Mouse (Mus musculus) CD4-positive helper T cell, adult 2 months (primary cell): Measurements from ENCODE around the gene Adamts14.

Experiments
- DNase-seq: peaks from one replicate; pipeline ENCODE4 v3.0.0-alpha.2; 2012; ENCODE audit warnings: low read depth, missing footprints, low spot score

The Adamts14 gene

DNA sequence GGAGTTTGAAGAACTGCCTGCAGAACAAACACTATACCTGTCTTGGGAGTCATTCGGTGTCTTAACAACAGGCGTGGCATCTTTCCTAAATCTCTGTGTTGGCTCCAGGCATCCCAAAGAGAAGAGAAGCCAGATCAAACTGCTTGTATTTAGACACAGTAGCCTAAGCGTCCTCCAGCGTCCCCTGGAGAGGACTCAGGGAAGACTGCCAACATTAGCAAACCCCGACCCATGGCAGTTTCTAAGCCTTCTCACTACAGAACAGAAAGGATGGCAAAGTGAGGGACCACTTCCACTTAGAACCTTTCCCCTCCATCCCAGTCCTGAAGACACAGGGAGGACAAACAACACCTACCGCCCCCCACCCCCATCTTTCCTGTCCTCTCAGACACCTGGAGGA is 93.3 kb downstream of the Adamts14 start:
- DNase-seq = no peak

DNA sequence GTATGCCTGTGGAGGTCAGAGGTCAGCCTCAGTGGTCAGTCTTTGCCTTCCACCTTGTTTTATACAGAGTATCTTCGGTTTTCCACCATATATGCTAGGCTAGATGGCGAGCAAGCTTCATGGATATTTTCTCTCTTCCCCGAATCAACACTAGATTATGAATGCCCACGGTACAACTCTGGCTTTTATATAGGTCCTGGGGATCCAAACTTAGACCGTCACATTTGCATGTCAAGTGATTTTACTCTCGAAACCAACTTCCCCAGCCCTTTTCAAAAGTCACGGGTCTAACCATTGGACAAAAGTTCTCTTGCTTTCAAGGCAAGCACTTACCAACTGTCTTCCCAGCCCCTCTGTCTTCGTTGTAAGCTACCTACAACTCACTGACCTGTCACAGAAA is 94.6 kb downstream of the Adamts14 start:
- no peak for DNase-seq

GRCm38 (mm10) chr10:61177751-61178150 is 95.5 kb downstream of the Adamts14 start:
- no peak for DNase-seq

GRCm38 (mm10) chr10:61176221-61176790 is 96.9 kb downstream of the Adamts14 start:
- DNase-seq = no peak

GRCm38 (mm10) chr10:61175442-61176204 is 97.6 kb downstream of the Adamts14 start:
- peak; percentile 12 for DNase-seq

- no peak for DNase-seq
These were observed 98.4 kb downstream of the Adamts14 start for GRCm38 (mm10) chr10:61174711-61175441.

GRCm38 (mm10) chr10:61172496-61172895 is 100.7 kb downstream of the Adamts14 start:
- no peak for DNase-seq

DNA sequence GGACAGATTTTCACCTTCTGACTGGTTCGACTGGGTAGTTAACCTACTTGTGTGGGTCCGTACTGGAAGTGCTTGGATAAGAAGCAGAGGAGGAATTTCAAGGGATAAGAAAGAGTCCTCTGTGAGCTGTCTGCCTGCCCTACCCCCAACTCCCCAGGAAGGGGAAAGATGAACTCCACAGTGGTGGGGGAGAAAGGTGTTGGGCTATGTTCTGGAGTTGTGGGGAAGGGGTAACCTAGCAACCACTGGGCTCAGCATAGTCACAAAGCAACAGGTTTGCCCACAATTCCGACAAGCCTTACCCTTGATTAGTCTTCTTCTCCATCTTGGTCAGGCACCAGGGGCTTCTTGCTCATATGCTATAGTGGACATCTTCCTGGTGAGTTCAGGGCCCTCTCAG is 101.6 kb downstream of the Adamts14 start, which contains the start of gene Tbata:
Gene Tbata (plus strand): TSS at position 301 of the 400 bp plus-strand sequence.
- no peak for DNase-seq

GRCm38 (mm10) chr10:61168393-61168792 is 104.8 kb downstream of the Adamts14 start:
- no peak for DNase-seq

- no peak for DNase-seq
These were observed 105.7 kb downstream of the Adamts14 start for GRCm38 (mm10) chr10:61167333-61168096.

GRCm38 (mm10) chr10:61162366-61162765 is 110.9 kb downstream of the Adamts14 start:
- DNase-seq = no peak

DNA sequence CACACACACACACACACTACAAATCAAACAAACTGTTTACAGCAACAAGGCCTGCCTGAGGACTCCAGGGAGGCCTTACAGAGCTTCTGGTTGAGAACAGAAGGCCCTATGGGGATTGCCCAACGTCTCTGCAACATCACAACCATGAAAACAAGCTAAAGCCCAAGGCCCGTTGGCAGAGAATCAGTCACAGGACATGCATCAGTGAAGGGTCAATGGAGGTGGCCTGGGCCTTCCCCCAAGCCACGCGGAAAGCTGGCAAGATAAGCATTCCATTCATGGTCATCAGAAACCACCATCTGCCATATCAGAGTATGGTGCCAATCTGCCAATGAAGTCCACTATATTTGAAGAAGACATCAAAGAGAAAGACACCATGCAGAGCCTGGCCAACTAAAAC is 112.6 kb downstream of the Adamts14 start:
- DNase-seq = no peak

GRCm38 (mm10) chr10:61160089-61160488 is 113.1 kb downstream of the Adamts14 start:
- DNase-seq = no peak

- no peak for DNase-seq
These were observed 114.6 kb downstream of the Adamts14 start for GRCm38 (mm10) chr10:61158594-61158993.

- DNase-seq = no peak
These were observed 116.8 kb downstream of the Adamts14 start for GRCm38 (mm10) chr10:61156453-61156852.

- no peak for DNase-seq
These were observed 117.6 kb downstream of the Adamts14 start for GRCm38 (mm10) chr10:61155611-61156010.

DNA sequence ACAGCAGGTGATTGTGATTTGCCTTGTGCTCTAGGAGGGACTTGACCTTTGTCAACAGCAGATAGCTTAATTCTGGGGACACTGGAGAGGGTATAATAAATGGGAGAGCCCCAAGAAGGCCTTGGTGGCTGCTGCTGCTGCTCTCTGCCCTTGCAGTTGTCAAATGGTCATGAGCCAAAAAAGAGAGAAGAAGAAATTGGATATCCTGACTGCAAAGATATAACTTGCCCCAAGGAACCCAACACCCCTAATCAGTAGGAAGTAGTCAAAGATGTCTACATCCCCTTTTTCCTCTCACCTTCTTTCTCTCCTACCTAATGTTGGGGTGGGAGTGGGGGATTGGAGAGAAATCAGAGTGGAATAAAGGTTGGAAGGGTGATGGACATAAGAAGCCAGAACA is 121.1 kb downstream of the Adamts14 start:
- no peak for DNase-seq

- DNase-seq = no peak
These were observed 122.6 kb downstream of the Adamts14 start for GRCm38 (mm10) chr10:61150616-61151015.

GRCm38 (mm10) chr10:61149476-61149875 is 123.8 kb downstream of the Adamts14 start:
- DNase-seq = no peak

- peak; percentile 95 for DNase-seq
These were observed 125.8 kb downstream of the Adamts14 start, which contains the start of gene Sgpl1 for GRCm38 (mm10) chr10:61147157-61148040. Gene Sgpl1, minus strand, starts transcription at chr10:61147703.
